Mouse (Mus musculus) kidney, postnatal 0 days (tissue): ENCODE measurements around the gene Cdk5rap3. TPM values are rescaled to one million over a fixed set of nuclear protein-coding genes. Genes with fewer than 3 reads are reported as not detected.

Experiments used
- ATAC-seq: fragments of 200-750 bp; cut with Nextera tagmentation; replicated peaks from 2 replicates; pipeline ENCODE4 v1.8.0; 2017; ENCODE audit warnings: low read depth, moderate number of reproducible peaks, moderate TSS enrichment, moderate library complexity; ENCODE audit not compliant: low FRiP score
- DNase-seq: peaks from one replicate; pipeline ENCODE4 v3.0.0-alpha.2; 2016; ENCODE audit warnings: low spot score
- H3K27ac ChIP-seq: fragments of 300-500 bp; sonication (generic); 2 replicates; pipeline ENCODE4 v1.5.1; 2014; ENCODE audit warnings: mild to moderate bottlenecking
- H3K27me3 ChIP-seq: fragments of 300-500 bp; sonication (generic); 2 replicates; pipeline ENCODE4 v1.6.1; 2014; ENCODE audit warnings: low read length, mixed read lengths; ENCODE audit not compliant: insufficient read depth
- H3K36me3 ChIP-seq: fragments of 300-500 bp; sonication (generic); 2 replicates; pipeline ENCODE4 v1.6.1; 2014; ENCODE audit warnings: low read length, mixed read lengths; ENCODE audit not compliant: insufficient read depth
- H3K4me1 ChIP-seq: fragments of 300-500 bp; sonication (generic); replicated peaks from 2 replicates; pipeline ENCODE4 v1.6.1; 2014; ENCODE audit warnings: antibody characterized with exemption, low read length, mixed read lengths; ENCODE audit not compliant: insufficient read depth
- H3K4me2 ChIP-seq: fragments of 300-500 bp; sonication (generic); 2 replicates; pipeline ENCODE4 v1.6.1; 2014; ENCODE audit warnings: mild to moderate bottlenecking, low read length, moderate library complexity, mixed read lengths
- H3K4me3 ChIP-seq: fragments of 300-500 bp; sonication (generic); replicated peaks from 2 replicates; pipeline ENCODE4 v1.5.1; 2014; ENCODE audit warnings: low read depth, low read length
- H3K9ac ChIP-seq: fragments of 300-500 bp; sonication (generic); 2 replicates; pipeline ENCODE4 v1.6.1; 2014; ENCODE audit warnings: low read depth, low read length
- H3K9me3 ChIP-seq: fragments of 300-500 bp; sonication (generic); replicated peaks from 2 replicates; pipeline ENCODE4 v1.6.1; 2016; ENCODE audit warnings: low read length, inconsistent platforms, mixed read lengths
- CTCF ChIP-seq: IDR thresholded peaks from 2 replicates; pipeline ENCODE4 v1.5.1; 2016; ENCODE audit warnings: antibody characterized with exemption, low read depth, mild to moderate bottlenecking, moderate library complexity
- WGBS: fragments of 180-500 bp; shearing (Covaris S2); extraction: QIAGEN DNeasy Blood & Tissue Kit; methylation state at CpG from one replicate; pipeline ENCODE4 v1.1.7; 2014; 5-methylcytosine and 5-hydroxymethylcytosine counted together
- polyA plus RNA-seq: library from polyadenylated mRNA; unstranded; fragments of >200 nt; fragmentation: Nextera tagmentation; extraction: Ambion mirVana; gene quantifications from 2 replicates; pipeline ENCODE4 v1.2.1, GENCODE M21; 2015

Cdk5rap3 gene
- 77.8 and 81.6 TPM in 2 replicates for polyA plus RNA-seq

DNA sequence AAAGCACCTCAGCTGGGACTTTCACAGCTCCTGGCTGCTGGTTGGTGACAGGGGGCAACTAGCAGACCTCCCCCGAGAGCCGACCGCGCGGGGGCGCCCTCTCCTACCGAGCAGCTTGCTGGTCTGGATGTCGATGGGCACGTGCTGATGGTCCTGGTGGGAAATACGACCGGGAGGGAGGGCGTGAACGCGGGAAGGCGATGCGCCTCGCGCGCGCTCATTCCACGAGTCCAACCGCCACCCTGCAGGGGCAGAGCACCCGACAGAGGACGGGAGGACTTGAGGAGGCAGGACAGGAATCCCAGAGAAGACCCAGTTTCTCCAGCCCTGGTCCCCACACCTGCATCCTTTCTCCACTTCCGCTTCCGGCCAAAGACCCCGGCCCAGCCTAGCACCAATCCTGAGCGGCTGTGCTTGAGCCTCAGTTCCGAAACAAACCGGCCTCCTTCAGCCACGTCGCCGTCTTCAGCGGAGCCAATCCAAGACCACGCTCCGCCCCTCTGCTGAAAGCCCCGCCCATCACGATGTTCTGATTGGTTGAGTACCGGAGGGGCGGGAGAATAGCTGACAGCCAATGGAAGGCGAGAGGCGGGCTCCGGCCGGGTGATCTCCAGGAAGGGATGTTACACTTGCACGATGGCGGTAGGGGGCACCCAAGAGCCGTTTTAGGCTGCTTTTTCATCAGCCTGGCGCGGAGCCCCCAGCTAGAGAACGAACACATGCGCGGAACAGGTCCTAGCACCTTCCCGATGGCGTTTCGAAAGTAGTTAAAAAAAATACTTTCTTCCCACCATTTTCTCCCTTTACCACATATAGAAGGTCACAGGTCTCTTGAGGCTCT, at the start of gene Cdk5rap3:
Gene Cdk5rap3, minus strand, starts transcription at position 453 of the 841 bp plus-strand sequence.
- Histone ChIP-seq H3K4me3 (peak within 1 kb of the TSS; percentile 54), H3K27ac (peak within 1 kb of the TSS; percentile 79), H3K4me2 (peak within 1 kb of the TSS; percentile 65), H3K36me3 (0 out of 2 replicates have a peak, but pooled peaks cover 5% of the 10 kb centered on the region), H3K27me3 (no peaks in the 10 kb centered on the region), H3K9me3 (no peaks in the 10 kb centered on the region), H3K4me1 (no peaks in the 10 kb centered on the region; the same call in 1 of the 2 replicates), H3K9ac (peak within 1 kb of the TSS; percentile 66)
- peak; percentile 100 for DNase-seq
- under 1% methylated on average over 55 of the region's 55 CpGs for WGBS
- peak; percentile 96 for TF ChIP-seq CTCF
- peak; percentile 95 for ATAC-seq

DNA sequence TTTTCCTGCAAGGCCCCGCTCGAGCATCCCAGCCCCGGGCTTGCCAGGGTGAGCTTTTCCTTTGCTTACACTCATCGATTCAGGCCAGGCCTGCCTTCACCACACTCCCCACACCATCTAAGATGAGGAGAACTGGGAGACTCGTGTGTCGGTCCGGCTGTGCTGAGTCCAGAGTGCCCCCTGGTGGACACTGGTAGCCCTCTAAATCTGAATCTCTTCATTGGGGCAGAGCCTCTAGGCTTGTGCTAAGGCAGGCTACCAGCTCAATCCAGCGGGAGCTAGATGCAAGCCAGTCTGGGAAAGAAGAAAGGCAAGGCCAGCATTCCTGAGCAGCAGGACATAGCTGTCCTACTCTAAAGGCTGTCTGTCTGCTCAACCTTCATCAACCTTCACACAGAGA, 47.3 kb upstream of the Cdk5rap3 start:
- WGBS, result 16% methylated on average over 8 of the region's 8 CpGs

DNA sequence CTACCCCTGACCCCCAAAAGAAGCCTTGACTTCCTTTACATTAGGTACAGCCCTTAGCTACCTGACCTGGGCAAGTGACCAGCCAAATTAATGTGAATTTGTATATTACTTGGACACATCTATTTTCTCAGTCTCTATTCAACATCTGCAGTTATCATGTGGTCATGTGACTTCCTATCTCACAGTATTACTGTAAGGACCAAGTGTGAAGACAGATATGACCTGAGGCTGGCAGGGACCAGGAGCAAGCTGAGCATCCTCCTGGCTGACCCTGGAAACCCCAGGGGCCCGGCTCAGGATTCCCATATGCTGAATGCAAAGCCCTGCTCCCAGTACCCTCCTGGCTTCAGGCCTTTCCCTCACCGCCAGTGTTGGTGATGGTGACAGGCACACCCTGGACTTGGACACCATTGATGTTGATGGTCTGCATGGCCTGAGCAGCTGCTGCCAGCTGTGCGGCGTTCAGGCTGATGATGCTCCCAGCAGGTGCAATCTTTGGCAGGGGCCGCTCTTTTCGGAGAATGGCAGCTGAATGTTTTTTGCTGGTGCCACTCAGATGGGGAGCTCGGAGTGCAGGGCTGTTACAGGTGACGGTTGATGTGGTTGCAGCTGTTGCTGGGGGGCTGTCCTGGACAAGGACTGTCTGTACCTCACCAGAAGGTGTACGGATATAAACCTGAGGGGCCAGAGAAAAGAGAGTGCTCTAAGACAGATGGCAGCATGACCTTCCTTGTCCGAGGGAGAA, 40.9 kb upstream of the Cdk5rap3 start:
- H3K9me3 ChIP-seq, result no peaks in the 10 kb centered on the region
- TF ChIP-seq CTCF, result no peak
- H3K4me2 ChIP-seq, result no peak overlapping the region
- no peak for ATAC-seq
- H3K4me3 ChIP-seq, result no peak overlapping the region
- H3K9ac ChIP-seq, result no peak overlapping the region
- peaks cover 50% of the 10 kb centered on the region; the same call in 1 of the 2 replicates for H3K36me3 ChIP-seq
- H3K27ac ChIP-seq, result no peak overlapping the region
- no peak for DNase-seq
- H3K27me3 ChIP-seq, result no peaks in the 10 kb centered on the region
- 93% methylated on average over 10 of the region's 10 CpGs for WGBS
- H3K4me1 ChIP-seq, result no peaks in the 10 kb centered on the region

More for the DNA sequence above, 47.3 kb upstream of the Cdk5rap3 start:
- no peaks in the 10 kb centered on the region for H3K27me3 ChIP-seq
- H3K36me3 ChIP-seq, result peaks cover 24% of the 10 kb centered on the region; the same call in 1 of the 2 replicates
- H3K4me2 ChIP-seq, result no peak overlapping the region
- ATAC-seq (peak; percentile 85), DNase-seq (peak; percentile 89)
- H3K9me3 ChIP-seq, result no peaks in the 10 kb centered on the region
- H3K4me3 ChIP-seq, result no peak overlapping the region
- peaks cover 5% of the 10 kb centered on the region for H3K4me1 ChIP-seq
- peak; percentile 97 for TF ChIP-seq CTCF
- peak overlapping the region; percentile 70 for H3K27ac ChIP-seq
- H3K9ac ChIP-seq, result no peak overlapping the region

DNA sequence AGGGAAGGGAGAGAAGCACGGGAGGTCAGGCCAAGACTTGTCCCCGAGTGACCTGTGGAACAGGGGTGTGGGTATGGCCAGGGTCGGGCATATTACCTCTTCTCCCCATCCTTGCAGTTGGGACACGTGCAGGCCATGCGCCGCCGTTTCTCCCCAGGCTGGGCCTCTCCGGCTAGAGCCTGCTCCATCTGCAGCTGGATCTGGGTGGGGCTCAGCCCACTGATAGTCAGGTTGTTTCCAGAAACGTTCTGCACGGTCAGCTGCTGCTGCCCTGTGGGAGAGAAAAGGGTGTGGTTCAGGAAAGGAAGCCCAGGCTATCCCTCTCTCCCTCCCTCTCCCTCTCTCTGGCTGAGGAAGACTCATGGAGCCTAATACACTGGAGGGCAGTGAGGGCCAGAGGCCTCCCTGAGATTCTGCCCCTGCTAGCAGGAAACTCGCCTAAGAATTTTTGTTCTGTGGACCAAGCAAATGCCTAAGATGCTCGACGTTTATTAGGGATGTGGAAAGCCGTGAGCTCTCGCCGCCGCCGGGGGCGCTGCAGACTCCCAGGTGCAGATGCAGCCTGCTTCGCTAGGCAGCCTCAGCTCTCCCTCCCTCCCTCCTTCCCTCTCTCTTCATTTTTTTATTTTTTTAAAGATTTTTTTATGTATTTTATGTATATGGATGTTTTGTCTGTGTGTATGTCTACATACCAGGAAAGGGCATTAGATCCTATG, 39.9 kb upstream of the Cdk5rap3 start:
- peak; percentile 59 for TF ChIP-seq CTCF
- Histone ChIP-seq H3K27ac (no peak overlapping the region), H3K27me3 (no peaks in the 10 kb centered on the region), H3K9ac (no peak overlapping the region), H3K36me3 (peaks cover 49% of the 10 kb centered on the region; the same call in 1 of the 2 replicates), H3K9me3 (no peaks in the 10 kb centered on the region), H3K4me1 (no peaks in the 10 kb centered on the region), H3K4me3 (no peak overlapping the region), H3K4me2 (no peak overlapping the region)
- 62% methylated on average over 20 of the region's 20 CpGs for WGBS
- no peak for ATAC-seq
- DNase-seq, result no peak

DNA sequence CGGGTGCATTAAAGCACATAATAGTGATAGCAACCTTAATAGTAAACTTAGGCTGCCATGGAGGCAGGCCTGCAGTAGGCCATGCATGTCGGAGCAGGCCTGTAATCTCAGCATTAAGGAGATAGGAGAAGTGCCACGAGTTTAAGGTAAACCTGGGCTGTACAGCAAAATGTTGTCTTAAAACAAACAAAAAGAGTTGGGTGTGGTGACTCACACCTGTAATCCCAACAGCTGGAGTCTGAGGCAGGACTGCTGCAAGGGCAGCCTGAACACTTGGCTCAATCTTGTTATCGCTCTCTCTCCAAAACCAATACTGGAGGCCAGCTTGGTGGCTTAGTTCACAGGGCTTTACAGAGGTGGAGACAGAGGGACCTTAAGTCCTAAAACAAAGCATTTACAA, 38.8 kb upstream of the Cdk5rap3 start:
- H3K36me3 ChIP-seq, result peaks cover 39% of the 10 kb centered on the region; the same call in 1 of the 2 replicates
- no peak for ATAC-seq

DNA sequence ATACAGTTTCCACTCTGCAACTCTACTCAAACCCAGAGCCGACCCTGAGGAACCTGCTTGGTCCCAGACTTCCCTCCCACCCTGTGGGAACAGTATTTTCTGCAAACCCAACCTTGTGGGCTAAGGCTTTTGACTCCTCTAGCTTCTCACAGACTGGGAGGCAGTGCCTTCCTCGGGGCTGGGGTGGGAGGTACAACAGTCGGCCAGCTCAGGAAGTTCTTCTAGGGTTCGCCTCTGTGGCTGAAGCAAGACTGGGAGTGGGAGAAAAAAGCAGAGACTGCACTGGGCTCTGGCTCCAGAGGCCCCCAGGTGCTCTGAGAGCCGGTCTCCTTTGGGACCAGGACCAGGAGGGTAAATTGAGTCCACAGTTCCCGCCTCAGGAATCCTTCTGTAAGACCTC, 36.6 kb upstream of the Cdk5rap3 start:
- Histone ChIP-seq H3K9ac (no peak overlapping the region), H3K27me3 (no peaks in the 10 kb centered on the region), H3K4me3 (no peak overlapping the region), H3K36me3 (peaks cover 35% of the 10 kb centered on the region; the same call in 1 of the 2 replicates), H3K4me1 (no peaks in the 10 kb centered on the region), H3K27ac (no peak overlapping the region), H3K4me2 (no peak overlapping the region), H3K9me3 (no peaks in the 10 kb centered on the region)
- ATAC-seq, result no peak
- WGBS, result 61% methylated on average over 6 of the region's 6 CpGs
- TF ChIP-seq CTCF, result no peak
- DNase-seq, result no peak

More for the DNA sequence above, 38.8 kb upstream of the Cdk5rap3 start:
- H3K9ac ChIP-seq, result no peak overlapping the region
- no peak for DNase-seq
- H3K27me3 ChIP-seq, result no peaks in the 10 kb centered on the region
- no peaks in the 10 kb centered on the region for H3K4me1 ChIP-seq
- TF ChIP-seq CTCF, result no peak
- no peak overlapping the region for H3K4me2 ChIP-seq
- H3K4me3 ChIP-seq, result no peak overlapping the region
- H3K9me3 ChIP-seq, result no peaks in the 10 kb centered on the region
- H3K27ac ChIP-seq, result no peak overlapping the region
- 92% methylated on average over 4 of the region's 4 CpGs for WGBS
